Mouse (Mus musculus) thymus, adult 2 months (tissue): ENCODE measurements around the gene Pum1. TPM values are rescaled to one million over a fixed set of nuclear protein-coding genes. Genes with fewer than 3 reads are reported as not detected.

Experiments
- DNase-seq: peaks from one replicate; pipeline ENCODE4 v3.0.0; 2021
- H3K27ac ChIP-seq: fragments of 200-500 bp; 2 replicates; pipeline ENCODE4 v1.5.1; 2012; ENCODE audit warnings: low read length, control low read depth; ENCODE audit not compliant: control insufficient read depth, insufficient read depth
- H3K27me3 ChIP-seq: fragments of 200-500 bp; 2 replicates; pipeline ENCODE4 v1.6.1; 2012; ENCODE audit warnings: mild to moderate bottlenecking, low read length, moderate library complexity, mixed read lengths; ENCODE audit not compliant: control insufficient read depth, insufficient read depth
- H3K36me3 ChIP-seq: fragments of 200-500 bp; 2 replicates; pipeline ENCODE4 v1.6.1; 2012; ENCODE audit warnings: mild to moderate bottlenecking, low read length, moderate library complexity; ENCODE audit not compliant: control insufficient read depth, insufficient read depth
- H3K4me1 ChIP-seq: fragments of 200-500 bp; replicated peaks from 2 replicates; pipeline ENCODE4 v1.6.1; 2012; ENCODE audit warnings: low read length; ENCODE audit not compliant: control insufficient read depth, insufficient read depth
- H3K4me3 ChIP-seq: fragments of 200-500 bp; 2 replicates; pipeline ENCODE4 v1.5.1; 2012; ENCODE audit warnings: mild to moderate bottlenecking, low read length, control low read depth, moderate library complexity; ENCODE audit not compliant: control insufficient read depth, insufficient read depth
- CTCF ChIP-seq: fragments of 200-500 bp; IDR thresholded peaks from 2 replicates; pipeline ENCODE4 v1.5.1; 2012; ENCODE audit warnings: mild to moderate bottlenecking, control low read depth, low read length, moderate library complexity, borderline replicate concordance; ENCODE audit not compliant: control insufficient read depth, poor library complexity, insufficient read depth; ENCODE audit errors: extremely low read depth
- POLR2A ChIP-seq: fragments of 200-500 bp; IDR thresholded peaks from 2 replicates; pipeline ENCODE4 v1.6.1; 2012; ENCODE audit warnings: mild to moderate bottlenecking, low read length, control low read depth, moderate library complexity; ENCODE audit not compliant: control insufficient read depth, poor library complexity, insufficient read depth; ENCODE audit errors: extremely low read depth
- WGBS: fragments of 180-500 bp; shearing (Covaris S2); methylation state at CpG from one replicate; pipeline ENCODE4 v1.1.7; 2018; 5-methylcytosine and 5-hydroxymethylcytosine counted together
- polyA plus RNA-seq: library from polyadenylated mRNA; depleted of rRNA; stranded (reverse); fragments of >200 nt; gene quantifications from 2 replicates; pipeline ENCODE4 v1.2.3, GENCODE M21; 2012

Pum1 gene
- polyA plus RNA-seq, 1 experiment = 95.4 TPM

DNA sequence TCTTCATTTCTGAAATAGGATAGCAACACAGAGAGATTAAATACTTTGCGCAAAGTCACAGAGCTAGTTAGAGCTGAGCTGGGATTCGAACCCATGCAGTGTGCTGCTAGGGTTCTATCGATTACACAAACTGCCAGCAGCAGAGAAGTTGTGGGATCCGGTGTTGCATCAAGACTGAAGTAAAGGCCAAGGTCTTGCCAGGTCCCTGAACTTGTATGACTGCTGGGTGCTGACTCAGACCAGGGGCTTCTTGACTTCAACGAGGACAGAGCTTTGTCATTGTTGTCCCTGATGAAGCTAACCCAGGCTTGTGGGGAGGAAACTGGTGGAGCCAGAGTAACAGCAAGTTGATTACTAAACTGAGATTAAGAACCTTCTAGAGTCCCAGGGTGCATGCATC is 138.1 kb downstream of the Pum1 start:
- Histone ChIP-seq H3K4me1 (peaks cover 6% of the 10 kb centered on the region; the same call in 1 of the 2 replicates), H3K4me3 (no peak overlapping the region), H3K36me3 (no peaks in the 10 kb centered on the region), H3K27ac (no peak overlapping the region; the same call in 1 of the 2 replicates), H3K27me3 (no peaks in the 10 kb centered on the region)
- DNase-seq = no peak
- no peak for TF ChIP-seq POLR2A
- TF ChIP-seq CTCF = no peak
- WGBS = 87% methylated on average over 5 of the region's 5 CpGs

DNA sequence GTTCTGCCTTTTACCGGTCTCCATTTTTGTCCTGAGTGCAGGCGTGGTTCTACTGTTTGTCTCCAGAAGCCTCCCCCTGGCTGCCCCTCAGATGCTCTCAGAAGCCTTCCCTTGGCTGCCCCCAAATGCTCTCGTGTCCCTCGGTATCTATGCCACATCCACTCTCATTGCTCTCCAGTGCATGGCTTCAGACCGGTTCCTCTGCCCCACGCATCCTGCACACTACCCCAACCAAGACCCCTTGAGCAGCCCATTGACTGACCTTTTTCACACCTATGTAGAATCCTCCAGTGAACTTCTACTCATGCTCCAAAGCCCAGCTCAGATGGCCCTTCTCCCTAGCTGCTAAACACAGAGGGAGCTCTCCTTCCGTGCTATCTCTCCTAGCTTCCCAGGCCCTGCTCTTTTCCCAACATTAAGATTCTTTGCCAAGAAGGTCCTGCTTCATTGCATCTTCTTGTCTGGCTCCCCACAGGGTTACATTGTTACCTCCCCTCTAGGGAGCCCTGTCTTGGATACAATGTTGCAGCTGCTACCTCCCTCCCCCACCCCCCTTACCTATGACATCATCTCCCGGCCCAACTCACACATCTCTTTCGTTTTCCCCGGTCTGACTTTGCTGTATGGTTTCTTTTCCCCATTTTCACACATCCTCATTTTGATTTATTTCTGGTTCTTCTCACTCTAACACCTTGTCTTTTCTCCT is 138.7 kb downstream of the Pum1 start:
- Histone ChIP-seq H3K27ac (peak overlapping the region; percentile 34; the same call in 1 of the 2 replicates), H3K27me3 (no peaks in the 10 kb centered on the region)

GRCm38 (mm10) chr4:130803591-130803990 is 140.5 kb downstream of the Pum1 start:
- DNase-seq = no peak
- TF ChIP-seq CTCF (no peak), POLR2A (no peak)
- no peak overlapping the region for H3K4me3 ChIP-seq
- WGBS = 100% methylated on average over 2 of the region's 2 CpGs
- H3K27ac ChIP-seq = no peak overlapping the region
- no peaks in the 10 kb centered on the region for H3K36me3 ChIP-seq
- no peaks in the 10 kb centered on the region for H3K27me3 ChIP-seq
- peaks cover 6% of the 10 kb centered on the region; the same call in 1 of the 2 replicates for H3K4me1 ChIP-seq

More for the DNA sequence above, 138.7 kb downstream of the Pum1 start:
- no peak for DNase-seq
- peaks cover 6% of the 10 kb centered on the region; the same call in 1 of the 2 replicates for H3K4me1 ChIP-seq
- H3K36me3 ChIP-seq = no peaks in the 10 kb centered on the region
- H3K4me3 ChIP-seq = peak overlapping the region; percentile 24
- WGBS = 62% methylated on average over 10 of the region's 10 CpGs
- TF ChIP-seq CTCF = no peak
- no peak for TF ChIP-seq POLR2A

DNA sequence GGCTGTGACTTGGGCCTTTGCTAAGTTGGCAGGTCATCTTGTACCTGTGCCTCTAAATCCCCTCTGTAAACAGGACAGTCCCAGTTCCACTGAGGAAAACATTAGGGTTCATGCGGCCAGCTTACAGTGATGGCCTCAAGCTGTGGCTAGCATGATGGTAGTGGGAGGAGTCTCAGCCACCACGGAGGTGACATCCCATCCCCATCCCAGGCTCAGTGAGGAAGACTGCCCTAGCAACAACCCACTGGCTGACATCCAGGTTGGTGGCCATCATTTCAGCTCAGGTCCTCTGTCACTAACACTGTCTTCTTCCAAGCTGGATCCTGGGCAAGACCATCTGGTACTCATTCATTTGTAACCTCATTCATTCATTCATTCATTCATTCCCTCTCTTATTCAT is 141.2 kb downstream of the Pum1 start:
- H3K36me3 ChIP-seq = no peaks in the 10 kb centered on the region
- H3K4me3 ChIP-seq = no peak overlapping the region
- TF ChIP-seq CTCF (no peak), POLR2A (no peak)
- 81% methylated on average over 2 of the region's 2 CpGs for WGBS
- H3K4me1 ChIP-seq = peaks cover 6% of the 10 kb centered on the region; the same call in 1 of the 2 replicates
- H3K27ac ChIP-seq = no peak overlapping the region
- no peaks in the 10 kb centered on the region for H3K27me3 ChIP-seq
- no peak for DNase-seq

GRCm38 (mm10) chr4:130804771-130805361 is 141.7 kb downstream of the Pum1 start:
- TF ChIP-seq POLR2A (no peak), CTCF (no peak)
- H3K27ac ChIP-seq = no peak overlapping the region
- no peak for DNase-seq

GRCm38 (mm10) chr4:130805746-130806145 is 142.6 kb downstream of the Pum1 start:
- H3K27me3 ChIP-seq = no peaks in the 10 kb centered on the region
- WGBS = 89% methylated on average over 7 of the region's 7 CpGs
- TF ChIP-seq CTCF (no peak), POLR2A (no peak)

More at GRCm38 (mm10) chr4:130804771-130805361, 141.7 kb downstream of the Pum1 start:
- no peaks in the 10 kb centered on the region for H3K36me3 ChIP-seq
- 91% methylated on average over 7 of the region's 7 CpGs for WGBS
- H3K4me3 ChIP-seq = no peak overlapping the region
- H3K27me3 ChIP-seq = no peaks in the 10 kb centered on the region
- H3K4me1 ChIP-seq = peaks cover 6% of the 10 kb centered on the region; the same call in 1 of the 2 replicates

DNA sequence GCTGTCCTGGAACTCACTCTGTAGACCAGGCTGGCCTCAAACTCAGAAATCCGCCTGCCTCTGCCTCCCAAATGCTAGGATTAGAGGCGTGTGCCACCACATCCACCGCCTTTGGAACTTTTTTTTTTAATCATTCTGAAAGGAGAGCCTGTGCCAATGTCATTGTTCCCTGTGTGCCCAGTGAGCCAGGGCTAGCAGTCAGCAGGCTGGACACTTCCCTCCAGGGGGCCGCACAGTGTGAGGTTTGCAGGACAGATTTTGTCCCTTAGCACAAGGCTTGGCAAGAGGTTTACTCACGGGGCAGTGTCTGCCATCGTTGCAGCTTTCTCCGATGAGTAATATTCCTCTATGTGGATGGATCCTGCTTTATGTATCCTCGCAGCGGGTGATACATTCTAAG is 143.6 kb downstream of the Pum1 start:
- Histone ChIP-seq H3K4me3 (no peak overlapping the region), H3K27ac (no peak overlapping the region), H3K36me3 (no peaks in the 10 kb centered on the region), H3K27me3 (no peaks in the 10 kb centered on the region), H3K4me1 (peaks cover 6% of the 10 kb centered on the region; the same call in 1 of the 2 replicates)
- no peak for DNase-seq
- TF ChIP-seq POLR2A = no peak
- no peak for TF ChIP-seq CTCF
- 97% methylated on average over 9 of the region's 9 CpGs for WGBS

More at GRCm38 (mm10) chr4:130805746-130806145, 142.6 kb downstream of the Pum1 start:
- Histone ChIP-seq H3K4me3 (no peak overlapping the region), H3K36me3 (no peaks in the 10 kb centered on the region), H3K4me1 (peaks cover 6% of the 10 kb centered on the region; the same call in 1 of the 2 replicates), H3K27ac (no peak overlapping the region)
- no peak for DNase-seq
